Mouse (Mus musculus): Measurements from ENCODE around the gene Fgd4.

- TF ChIP-seq USF1 (IDR thresholded peaks at IDR 0.05; ENCODE audit: low read depth) (no peak), CEBPB (IDR thresholded peaks at IDR 0.05; ENCODE audit: low read depth) (no peak), CTCF (IDR thresholded peaks at IDR 0.05; ENCODE audit: control insufficient read depth, insufficient read depth, insufficient read length) (no peak), MYOD1 (IDR thresholded peaks at IDR 0.05; ENCODE audit: control insufficient read depth, insufficient read length, low read depth) (no peak)
Measured at GRCm38 (mm10) chr16:16559016-16559877, 41.1 kb downstream of the Fgd4 start.

Data from C2C12 (cell line).